Mouse (Mus musculus): ENCODE results near the gene Gm8677.
"Not testable (repeated sequence)": the region's sequence is repeated elsewhere in the genome, so short reads cannot be mapped to it uniquely, and the experiment has no call there.

The Gm8677 gene

DNA sequence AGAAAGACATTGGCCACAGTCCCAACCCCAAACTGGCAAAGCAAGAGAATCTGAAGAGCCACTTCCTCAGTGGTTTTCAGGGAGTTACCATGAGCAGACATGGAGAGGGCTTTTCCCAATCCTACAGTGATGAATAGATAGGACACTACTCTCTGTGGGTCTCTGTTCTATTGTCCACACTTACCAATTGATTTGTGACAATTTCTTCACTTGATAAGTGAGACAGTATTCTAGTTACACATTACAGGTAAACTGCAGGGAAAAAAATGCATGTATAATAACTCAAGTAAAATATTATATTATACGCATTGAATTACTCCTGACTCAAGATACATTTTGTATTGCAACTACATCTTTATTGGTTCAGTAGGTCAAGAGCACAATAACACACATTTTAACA is at the start of gene Gm8677:
Gene Gm8677 (minus strand): TSS at position 101 of the 400 bp plus-strand sequence.
- DNase-seq = not testable (repeated sequence)

DNA sequence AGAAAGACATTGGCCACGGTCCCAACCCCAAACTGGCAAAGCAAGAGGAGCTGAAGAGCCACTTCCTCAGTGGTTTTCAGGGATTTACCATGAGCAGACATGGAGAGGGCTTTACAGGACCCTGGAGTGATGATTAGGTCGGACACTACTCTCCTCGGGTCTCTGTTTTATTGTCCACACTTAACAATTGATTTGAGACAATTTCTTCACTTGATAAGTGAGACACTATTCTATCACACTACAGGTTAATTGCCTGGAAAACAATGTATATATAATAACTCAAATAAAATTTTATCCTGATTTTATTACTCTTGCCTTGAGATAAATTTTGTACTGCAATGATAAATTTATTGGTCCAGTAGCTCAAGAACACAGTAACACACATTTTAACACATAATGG is 30.6 kb upstream of the Gm8677 start, which contains the start of gene Gm4201:
Gene Gm4201 (minus strand): TSS at position 101 of the 400 bp plus-strand sequence.
- not testable (repeated sequence) for DNase-seq

DNA sequence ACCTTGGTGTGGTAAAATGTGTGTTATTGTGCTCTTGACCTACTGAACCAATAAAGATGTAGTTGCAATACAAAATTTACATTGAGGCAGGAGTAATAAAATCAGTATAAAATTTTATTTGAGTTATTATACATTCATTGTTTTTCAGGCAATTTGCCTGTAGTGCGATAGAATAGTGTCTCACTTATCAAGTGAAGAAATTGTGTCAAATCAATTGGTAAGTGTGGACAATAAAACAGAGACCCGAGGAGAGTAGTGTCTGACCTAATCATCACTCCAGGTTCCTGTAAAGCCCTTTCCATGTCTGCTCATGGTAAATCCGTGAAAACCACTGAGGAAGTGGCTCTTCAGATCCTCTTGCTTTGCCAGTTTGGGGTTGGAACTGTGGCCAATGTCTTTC is 12.0 kb downstream of the Gm8677 start, which contains the start of gene Vmn1r152:
Gene Vmn1r152 (plus strand): TSS at position 301 of the 400 bp plus-strand sequence.
- not testable (repeated sequence) for DNase-seq

DNA sequence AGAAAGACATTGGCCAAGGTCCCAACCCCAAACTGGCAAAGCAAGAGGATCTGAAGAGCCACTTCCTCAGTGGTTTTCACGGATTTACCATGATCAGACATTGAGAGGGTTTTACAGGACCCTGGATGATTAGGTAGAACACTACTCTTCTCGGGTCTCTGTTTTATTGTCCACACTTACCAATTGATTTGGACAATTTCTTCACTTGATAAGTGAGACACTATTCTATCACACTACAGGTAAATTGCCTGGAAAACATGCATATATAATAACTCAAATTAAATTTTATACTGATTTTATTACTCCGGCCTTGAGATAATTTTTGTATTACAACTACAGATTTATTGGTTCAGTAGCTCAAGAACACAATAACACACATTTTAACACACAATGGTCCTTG is 35.1 kb downstream of the Gm8677 start, which contains the start of gene Vmn1r151:
Gene Vmn1r151 (minus strand): TSS at position 101 of the 400 bp plus-strand sequence.
- not testable (repeated sequence) for DNase-seq

Measured in kidney, postnatal 10 days (tissue).